Mouse (Mus musculus): Measurements from ENCODE around the gene Kifc3.
A peak's percentile ranks its signal among the peaks of the same experiment; 100 is the strongest.
"Not testable (repeated sequence)": the region's sequence is repeated elsewhere in the genome, so short reads cannot be mapped to it uniquely, and the experiment has no call there.

The Kifc3 gene

GRCm38 (mm10) chr8:95235683-95236082 lies 33.1 kb upstream of the Kifc3 start:
- no peaks in the 10 kb centered on the region for H3K4me1 ChIP-seq (replicated peaks; ENCODE audit: low read depth, low read length)
- no peak overlapping the region for H3K4me3 ChIP-seq (replicated peaks; ENCODE audit: low read length)
- H3K9me3 ChIP-seq (ENCODE audit: low read length) = peaks cover 24% of the 10 kb centered on the region
- H3K36me3 ChIP-seq (ENCODE audit: insufficient read depth, low read length) = no peaks in the 10 kb centered on the region
- H3K27me3 ChIP-seq (ENCODE audit: insufficient read depth, low read length) = peaks cover 4% of the 10 kb centered on the region; the same call in 1 of the 2 replicates
- peak; percentile 89 for TF ChIP-seq CTCF (conservative IDR thresholded peaks at IDR 0.05; ENCODE audit: low read length)
- no peak for TF ChIP-seq NANOG (IDR thresholded peaks at IDR 0.05; ENCODE audit: borderline replicate concordance, low read length)

- H3K4me3 ChIP-seq (replicated peaks; ENCODE audit: low read length); H3K36me3 ChIP-seq (ENCODE audit: insufficient read depth, low read length); H3K4me1 ChIP-seq (replicated peaks; ENCODE audit: low read depth, low read length); H3K27me3 ChIP-seq (ENCODE audit: insufficient read depth, low read length): not testable (repeated sequence)
- peaks cover 43% of the 10 kb centered on the region for H3K9me3 ChIP-seq (ENCODE audit: low read length)
Observed at GRCm38 (mm10) chr8:95230086-95230485, 27.5 kb upstream of the Kifc3 start.

- Histone ChIP-seq H3K4me3 (replicated peaks; ENCODE audit: low read length) (no peak overlapping the region), H3K4me1 (replicated peaks; ENCODE audit: low read depth, low read length) (peaks cover 7% of the 10 kb centered on the region; the same call in 1 of the 2 replicates), H3K27me3 (ENCODE audit: insufficient read depth, low read length) (no peaks in the 10 kb centered on the region), H3K36me3 (ENCODE audit: insufficient read depth, low read length) (no peaks in the 10 kb centered on the region), H3K9me3 (ENCODE audit: low read length) (peaks cover 37% of the 10 kb centered on the region)
- TF ChIP-seq NANOG (IDR thresholded peaks at IDR 0.05; ENCODE audit: borderline replicate concordance, low read length) = no peak
- no peak for TF ChIP-seq CTCF (conservative IDR thresholded peaks at IDR 0.05; ENCODE audit: low read length)
- TF ChIP-seq POU5F1 (IDR thresholded peaks at IDR 0.05; ENCODE audit: borderline replicate concordance, low read length) = no peak
Observed at GRCm38 (mm10) chr8:95227151-95227468, 24.5 kb upstream of the Kifc3 start.

GRCm38 (mm10) chr8:95226251-95227150 lies 23.9 kb upstream of the Kifc3 start:
- TF ChIP-seq CTCF (conservative IDR thresholded peaks at IDR 0.05; ENCODE audit: low read length) (no peak), POU5F1 (IDR thresholded peaks at IDR 0.05; ENCODE audit: borderline replicate concordance, low read length) (no peak), NANOG (IDR thresholded peaks at IDR 0.05; ENCODE audit: borderline replicate concordance, low read length) (no peak)
- Histone ChIP-seq H3K36me3 (ENCODE audit: insufficient read depth, low read length) (no peaks in the 10 kb centered on the region), H3K4me3 (replicated peaks; ENCODE audit: low read length) (no peak overlapping the region), H3K9me3 (ENCODE audit: low read length) (peaks cover 37% of the 10 kb centered on the region), H3K4me1 (replicated peaks; ENCODE audit: low read depth, low read length) (peaks cover 7% of the 10 kb centered on the region; the same call in 1 of the 2 replicates), H3K27me3 (ENCODE audit: insufficient read depth, low read length) (no peaks in the 10 kb centered on the region)

GRCm38 (mm10) chr8:95223969-95224368 lies 21.4 kb upstream of the Kifc3 start:
- no peaks in the 10 kb centered on the region for H3K36me3 ChIP-seq (ENCODE audit: insufficient read depth, low read length)
- H3K27me3 ChIP-seq (ENCODE audit: insufficient read depth, low read length) = no peaks in the 10 kb centered on the region
- TF ChIP-seq CTCF (conservative IDR thresholded peaks at IDR 0.05; ENCODE audit: low read length) (no peak), POU5F1 (IDR thresholded peaks at IDR 0.05; ENCODE audit: borderline replicate concordance, low read length) (no peak), NANOG (IDR thresholded peaks at IDR 0.05; ENCODE audit: borderline replicate concordance, low read length) (no peak)
- H3K4me3 ChIP-seq (replicated peaks; ENCODE audit: low read length) = no peak overlapping the region
- H3K9me3 ChIP-seq (ENCODE audit: low read length) = peaks cover 15% of the 10 kb centered on the region
- H3K4me1 ChIP-seq (replicated peaks; ENCODE audit: low read depth, low read length) = peaks cover 15% of the 10 kb centered on the region

- no peaks in the 10 kb centered on the region for H3K36me3 ChIP-seq (ENCODE audit: insufficient read depth, low read length)
- TF ChIP-seq NANOG (IDR thresholded peaks at IDR 0.05; ENCODE audit: borderline replicate concordance, low read length) = no peak
- TF ChIP-seq POU5F1 (IDR thresholded peaks at IDR 0.05; ENCODE audit: borderline replicate concordance, low read length) = no peak
- no peak for TF ChIP-seq CTCF (conservative IDR thresholded peaks at IDR 0.05; ENCODE audit: low read length)
Observed at GRCm38 (mm10) chr8:95221045-95221444, 18.4 kb upstream of the Kifc3 start.

GRCm38 (mm10) chr8:95220571-95220998 lies 18.0 kb upstream of the Kifc3 start:
- Histone ChIP-seq H3K27me3 (ENCODE audit: insufficient read depth, low read length) (no peaks in the 10 kb centered on the region; the same call in 1 of the 2 replicates), H3K36me3 (ENCODE audit: insufficient read depth, low read length) (no peaks in the 10 kb centered on the region), H3K4me3 (replicated peaks; ENCODE audit: low read length) (no peak overlapping the region), H3K4me1 (replicated peaks; ENCODE audit: low read depth, low read length) (peaks cover 15% of the 10 kb centered on the region), H3K9me3 (ENCODE audit: low read length) (no peaks in the 10 kb centered on the region)
- TF ChIP-seq NANOG (IDR thresholded peaks at IDR 0.05; ENCODE audit: borderline replicate concordance, low read length) (no peak), CTCF (conservative IDR thresholded peaks at IDR 0.05; ENCODE audit: low read length) (no peak), POU5F1 (IDR thresholded peaks at IDR 0.05; ENCODE audit: borderline replicate concordance, low read length) (no peak)

More at GRCm38 (mm10) chr8:95221045-95221444, 18.4 kb upstream of the Kifc3 start:
- H3K9me3 ChIP-seq (ENCODE audit: low read length) = no peaks in the 10 kb centered on the region
- no peaks in the 10 kb centered on the region; the same call in 1 of the 2 replicates for H3K27me3 ChIP-seq (ENCODE audit: insufficient read depth, low read length)
- no peak overlapping the region for H3K4me3 ChIP-seq (replicated peaks; ENCODE audit: low read length)
- H3K4me1 ChIP-seq (replicated peaks; ENCODE audit: low read depth, low read length) = peaks cover 15% of the 10 kb centered on the region

GRCm38 (mm10) chr8:95219623-95220022 lies 17.0 kb upstream of the Kifc3 start:
- Histone ChIP-seq H3K9me3 (ENCODE audit: low read length) (no peaks in the 10 kb centered on the region), H3K36me3 (ENCODE audit: insufficient read depth, low read length) (no peaks in the 10 kb centered on the region), H3K27me3 (ENCODE audit: insufficient read depth, low read length) (no peaks in the 10 kb centered on the region; the same call in 1 of the 2 replicates), H3K4me1 (replicated peaks; ENCODE audit: low read depth, low read length) (peaks cover 19% of the 10 kb centered on the region), H3K4me3 (replicated peaks; ENCODE audit: low read length) (no peak overlapping the region)
- TF ChIP-seq CTCF (conservative IDR thresholded peaks at IDR 0.05; ENCODE audit: low read length) = peak; percentile 65
- TF ChIP-seq NANOG (IDR thresholded peaks at IDR 0.05; ENCODE audit: borderline replicate concordance, low read length) = no peak
